In the genomic region with DNA sequence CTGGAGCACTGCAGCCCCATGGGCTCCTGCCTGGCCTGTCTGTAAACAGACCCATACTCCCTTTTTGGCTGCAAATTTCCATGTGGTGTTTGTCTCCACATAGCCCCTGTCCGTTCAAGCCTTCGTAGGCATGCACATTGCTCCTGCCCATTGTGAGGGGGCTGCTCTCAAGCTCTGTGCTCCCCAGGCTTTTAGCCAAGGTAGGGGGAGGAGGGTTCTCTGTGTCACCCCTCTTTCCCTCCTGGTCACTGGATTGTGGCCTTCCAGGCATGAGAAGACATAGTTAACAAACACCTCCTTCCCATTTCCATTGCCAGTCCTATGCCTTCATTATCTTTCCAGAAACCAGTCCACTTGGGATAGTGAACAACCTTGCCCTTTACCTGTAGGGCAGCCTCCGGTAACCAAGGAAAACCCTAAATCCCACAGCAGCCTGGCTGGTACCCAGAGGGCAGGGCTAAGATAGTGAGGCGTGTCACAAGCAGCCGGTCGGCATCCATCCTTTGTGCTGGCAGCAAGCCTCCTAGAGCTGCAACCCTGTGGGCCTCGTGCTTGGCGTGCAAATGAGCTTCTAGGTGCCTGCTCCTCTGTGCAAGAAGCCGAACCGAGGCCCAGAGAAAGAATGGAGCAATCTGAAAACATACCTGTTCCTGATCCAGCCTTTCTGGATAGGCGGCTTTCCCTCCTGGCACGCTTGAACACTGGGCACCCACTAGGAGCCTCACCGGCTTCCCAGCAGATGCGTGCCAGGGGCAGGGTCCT, we compare ENCODE assay signal across 8 mouse cellular contexts.
DNase-seq lines count a peak whose midpoint lies in the region; ATAC-seq and TF ChIP-seq lines count a peak whose summit lies in the region.

No protein-coding gene starts in this region.

- peak overlapping the region; percentile 29; the same call in 1 of the 2 replicates for H3K9ac ChIP-seq in forebrain, embryonic 15.5 days (replicated peaks)
- peak overlapping the region; percentile 18; the same call in 1 of the 2 replicates for H3K9ac ChIP-seq in hindbrain, postnatal 0 days (replicated peaks; ENCODE audit: low read length)
- H3K9ac ChIP-seq in stomach, embryonic 15.5 days, result no peak overlapping the region

- H3K4me3 ChIP-seq in forebrain, embryonic 15.5 days, result no peak overlapping the region
- H3K4me3 ChIP-seq in hindbrain, postnatal 0 days (ENCODE audit: low read length), result no peak overlapping the region
- H3K4me3 ChIP-seq in stomach, embryonic 15.5 days (replicated peaks), result no peak overlapping the region

- peaks cover 72% of the 10 kb centered on the region for H3K4me1 ChIP-seq in forebrain, embryonic 15.5 days
- H3K4me1 ChIP-seq in hindbrain, postnatal 0 days (ENCODE audit: insufficient read depth, low read length), result peaks cover 33% of the 10 kb centered on the region
- peaks cover 21% of the 10 kb centered on the region for H3K4me1 ChIP-seq in stomach, embryonic 15.5 days

- H3K9me3 ChIP-seq in forebrain, embryonic 15.5 days, result no peaks in the 10 kb centered on the region
- H3K9me3 ChIP-seq in hindbrain, postnatal 0 days (ENCODE audit: low read length), result no peaks in the 10 kb centered on the region
- no peaks in the 10 kb centered on the region for H3K9me3 ChIP-seq in stomach, embryonic 15.5 days

- no peak overlapping the region for H3K4me2 ChIP-seq in forebrain, embryonic 15.5 days (replicated peaks)
- 0 out of 2 replicates have a peak overlapping the region, but pooled peaks have one; percentile 7 for H3K4me2 ChIP-seq in hindbrain, postnatal 0 days (ENCODE audit: low read depth, low read length)
- H3K4me2 ChIP-seq in stomach, embryonic 15.5 days, result no peak overlapping the region

- 34% methylated on average over 14 of the region's 14 CpGs for WGBS in forebrain, embryonic 15.5 days
- 22% methylated on average over 14 of the region's 14 CpGs for WGBS in hindbrain, postnatal 0 days
- whole genome bisulfite sequencing in stomach, embryonic 15.5 days, result 70% methylated on average over 14 of the region's 14 CpGs

- H3K27ac ChIP-seq in forebrain, embryonic 15.5 days (replicated peaks), result peak overlapping the region; percentile 67
- peak overlapping the region; percentile 73 for H3K27ac ChIP-seq in hindbrain, postnatal 0 days
- 0 out of 2 replicates have a peak overlapping the region, but pooled peaks have one; percentile 35 for H3K27ac ChIP-seq in stomach, embryonic 15.5 days

- H3K27me3 ChIP-seq in forebrain, embryonic 15.5 days, result no peaks in the 10 kb centered on the region
- H3K27me3 ChIP-seq in hindbrain, postnatal 0 days (ENCODE audit: insufficient read depth, low read length), result no peaks in the 10 kb centered on the region
- no peaks in the 10 kb centered on the region for H3K27me3 ChIP-seq in stomach, embryonic 15.5 days (replicated peaks)

- peak; percentile 64 to 72 for DNase-seq in heart, adult 18-20 months
- no peak for DNase-seq in heart, adult 8-10 months (ENCODE audit: low spot score)
- peak; percentile 47 for DNase-seq in adrenal gland, postnatal 25 days
- peak; percentile 79 for DNase-seq in hindbrain, postnatal 0 days (ENCODE audit: low spot score)
- no peak for DNase-seq in lung, postnatal 10 days
- no peak for DNase-seq in yolk sac, embryonic 10.5 days (ENCODE audit: low spot score)

- TF ChIP-seq CTCF in hindbrain, postnatal 0 days (IDR thresholded peaks at IDR 0.05; ENCODE audit: low read depth), result no peak

- 0 out of 2 replicates have a peak, but pooled peaks have one; percentile 34 for ATAC-seq in forebrain, embryonic 15.5 days (replicated peaks)
- ATAC-seq in hindbrain, postnatal 0 days, result peak; percentile 70
- no peak for ATAC-seq in stomach, embryonic 15.5 days (ENCODE audit: insufficient read depth, low FRiP score, low read depth)

- peaks cover 21% of the 10 kb centered on the region for H3K36me3 ChIP-seq in forebrain, embryonic 15.5 days
- peaks cover 19% of the 10 kb centered on the region for H3K36me3 ChIP-seq in hindbrain, postnatal 0 days (ENCODE audit: insufficient read depth, low read length)
- peaks cover 16% of the 10 kb centered on the region for H3K36me3 ChIP-seq in stomach, embryonic 15.5 days

Comparison
In these comparisons a context has a peak if more than half of its experiments do, and no peak if none do; other contexts are left out.
1. DNase-seq: peak in heart, adult 18-20 months (2 of 2), adrenal gland, postnatal 25 days (single experiment) and hindbrain, postnatal 0 days (single experiment); none in heart, adult 8-10 months (single experiment), lung, postnatal 10 days (single experiment) and yolk sac, embryonic 10.5 days (single experiment).
2. Peak in every context shown above with its lines, with median percentiles within 50 percentile points of each other: H3K27ac ChIP-seq.